Mouse (Mus musculus): Measurements from ENCODE around the gene 4930452B06Rik.
"Not testable (repeated sequence)": the region's sequence is repeated elsewhere in the genome, so short reads cannot be mapped to it uniquely, and the experiment has no call there.

The 4930452B06Rik gene

DNA sequence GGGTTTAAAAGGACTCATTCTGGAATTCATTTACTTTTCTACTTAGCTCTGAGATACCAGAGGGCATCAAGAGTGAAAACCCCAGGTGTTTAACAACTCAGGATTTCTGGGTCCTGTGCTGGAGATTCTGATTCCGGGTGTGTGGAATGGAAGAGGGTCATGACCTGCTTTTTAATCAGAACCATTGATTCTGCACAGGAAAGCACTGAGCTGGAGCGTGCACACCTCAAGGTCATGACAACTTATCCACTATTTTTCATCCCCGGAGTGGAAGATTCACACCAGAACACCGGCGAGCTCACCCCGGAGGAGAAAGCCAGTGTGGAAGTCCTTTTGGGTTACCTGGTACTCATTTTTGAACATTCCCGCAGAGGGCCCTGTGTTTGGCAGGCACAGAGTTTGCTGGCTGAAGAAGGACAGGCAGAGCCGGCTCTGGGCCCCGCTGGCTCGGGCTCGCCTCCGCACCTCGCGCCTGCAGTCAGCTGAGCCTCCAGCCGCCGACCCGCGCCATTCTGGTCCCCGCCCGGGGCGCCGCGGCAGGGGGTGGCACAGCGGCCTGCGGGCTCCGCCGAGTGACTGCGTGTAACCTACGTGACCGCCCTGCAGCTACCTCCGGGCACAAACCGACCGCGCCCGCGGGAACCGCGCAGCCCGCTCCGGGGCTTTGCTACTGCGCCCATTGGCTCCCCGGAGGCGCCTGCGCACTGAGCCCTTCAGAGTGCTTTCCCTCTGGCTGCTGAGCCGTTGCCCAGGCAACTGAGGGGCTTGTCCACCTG, at the start of gene 4930452B06Rik:
Gene 4930452B06Rik, minus strand, starts transcription at position 605 of the 776 bp plus-strand sequence.
- DNase-seq (ENCODE audit: low spot score in 2 of 2), result peak; percentile 3 to 37

- DNase-seq (ENCODE audit: low spot score in 2 of 2), result no peak
These were observed 46.6 kb upstream of the 4930452B06Rik start for GRCm38 (mm10) chr14:8712674-8713073.

DNA sequence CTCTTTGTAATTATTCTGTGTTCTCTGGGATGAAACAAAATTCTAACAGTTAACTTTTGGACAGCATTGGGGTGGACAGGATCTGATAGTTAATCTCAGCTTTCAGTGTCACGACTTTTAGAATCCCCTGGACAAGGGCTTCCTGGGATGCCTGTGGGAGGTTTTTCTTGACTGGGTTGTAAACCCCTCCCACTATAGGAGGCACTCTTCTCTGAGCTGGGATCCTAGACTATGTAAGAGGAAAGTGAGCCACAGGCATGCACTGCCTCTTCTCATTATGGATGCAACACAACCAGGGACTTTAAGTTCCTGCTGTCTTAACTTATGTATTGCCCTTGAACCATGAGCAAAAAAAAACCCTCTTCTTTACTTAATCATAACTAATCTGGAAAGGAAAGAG, 23.4 kb upstream of the 4930452B06Rik start:
- DNase-seq (ENCODE audit: low spot score in 2 of 2), result no peak

DNA sequence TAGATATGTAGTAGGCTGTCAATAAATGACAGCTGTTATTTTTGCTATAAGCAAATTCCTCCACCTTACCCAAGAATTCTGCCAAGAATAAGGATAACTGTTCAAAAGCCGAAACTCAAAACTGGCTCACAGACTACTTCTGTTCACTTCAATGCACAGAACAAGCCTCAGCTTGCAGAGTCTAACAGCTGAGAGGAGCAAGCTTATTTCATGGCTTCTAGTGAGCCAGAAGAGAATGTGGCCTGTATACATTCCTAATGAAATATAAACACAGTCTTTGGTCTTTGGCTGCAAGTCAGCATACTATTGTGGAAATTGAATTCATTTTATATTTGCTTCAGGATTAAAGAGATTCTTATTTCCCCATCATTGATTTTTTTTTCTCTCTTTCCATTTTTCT, 22.4 kb upstream of the 4930452B06Rik start:
- DNase-seq (ENCODE audit: low spot score in 2 of 2), result no peak

- DNase-seq (ENCODE audit: low spot score in 2 of 2), result no peak
These were observed 20.1 kb upstream of the 4930452B06Rik start for GRCm38 (mm10) chr14:8686185-8686584.

DNA sequence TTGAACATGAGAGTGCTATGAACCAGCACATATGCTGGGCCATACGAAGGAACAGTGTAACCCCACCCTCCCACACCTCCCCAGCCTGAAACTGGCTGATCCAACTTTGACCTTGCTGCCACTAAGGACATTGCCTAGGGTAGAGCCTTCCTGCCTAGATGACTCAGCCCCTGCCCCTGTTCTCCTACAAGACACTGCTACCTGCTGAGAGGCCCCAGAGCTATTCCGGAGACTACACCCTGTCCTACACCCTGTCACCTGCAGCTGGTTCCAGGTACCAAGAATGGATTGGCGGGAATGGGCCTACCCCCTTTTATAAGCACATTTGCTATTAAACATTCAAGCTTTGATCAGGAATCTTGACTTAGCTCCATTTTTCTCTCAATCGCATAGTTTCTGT, 13.9 kb upstream of the 4930452B06Rik start:
- DNase-seq (ENCODE audit: low spot score in 2 of 2), result no peak

- no peak for DNase-seq (ENCODE audit: low spot score in 2 of 2)
These were observed 5.7 kb downstream of the 4930452B06Rik start for GRCm38 (mm10) chr14:8660359-8660758.

GRCm38 (mm10) chr14:8641650-8642279, 24.3 kb downstream of the 4930452B06Rik start:
- no peak for DNase-seq (ENCODE audit: low spot score in 2 of 2)

GRCm38 (mm10) chr14:8632211-8632610, 33.8 kb downstream of the 4930452B06Rik start:
- DNase-seq (ENCODE audit: low spot score in 2 of 2), result no peak

DNA sequence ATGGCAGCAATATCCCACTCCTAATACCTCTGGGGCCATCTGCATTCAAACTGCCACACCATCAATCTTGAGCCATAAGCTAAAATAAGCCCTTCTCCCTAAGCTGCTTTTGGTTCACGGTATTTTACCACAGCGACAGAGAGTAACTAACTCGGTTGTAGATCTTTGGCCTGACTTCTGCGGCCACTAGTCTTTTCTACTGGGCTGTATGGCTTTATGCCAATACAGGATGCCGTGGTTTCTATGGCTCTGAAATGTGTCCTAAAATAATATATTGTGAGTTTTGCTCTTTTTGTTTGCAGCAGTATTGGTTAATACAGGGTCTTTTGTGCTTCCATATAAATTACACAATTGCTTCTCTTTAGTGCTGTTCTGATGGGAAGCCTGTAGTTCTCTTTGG, 37.6 kb downstream of the 4930452B06Rik start:
- DNase-seq (ENCODE audit: low spot score in 2 of 2), result no peak

GRCm38 (mm10) chr14:8627481-8627880, 38.6 kb downstream of the 4930452B06Rik start:
- DNase-seq (ENCODE audit: low spot score in 2 of 2), result no peak

DNA sequence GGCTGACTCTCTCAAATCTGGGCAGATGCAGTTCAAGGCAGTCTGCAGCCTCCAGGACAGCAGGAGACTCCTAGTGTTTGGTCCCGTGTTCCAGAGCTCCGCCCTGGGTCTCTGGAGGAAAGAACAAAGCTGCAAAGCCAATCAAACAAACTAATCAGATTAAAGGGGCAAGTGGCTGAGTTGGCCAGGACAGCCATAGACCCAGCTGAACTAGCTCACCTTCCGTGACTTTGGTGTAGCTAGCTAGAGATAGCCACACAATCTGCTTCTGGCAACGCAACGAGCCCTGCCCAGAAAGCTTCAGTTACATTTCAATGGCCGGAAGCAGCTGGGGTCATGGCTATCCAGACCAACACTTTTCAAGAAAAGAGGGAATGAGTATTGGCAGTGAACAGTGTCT, 44.9 kb downstream of the 4930452B06Rik start:
- DNase-seq (ENCODE audit: low spot score in 2 of 2), result no peak

GRCm38 (mm10) chr14:8620580-8620979, 45.5 kb downstream of the 4930452B06Rik start:
- DNase-seq (ENCODE audit: low spot score in 2 of 2), result no peak

DNA sequence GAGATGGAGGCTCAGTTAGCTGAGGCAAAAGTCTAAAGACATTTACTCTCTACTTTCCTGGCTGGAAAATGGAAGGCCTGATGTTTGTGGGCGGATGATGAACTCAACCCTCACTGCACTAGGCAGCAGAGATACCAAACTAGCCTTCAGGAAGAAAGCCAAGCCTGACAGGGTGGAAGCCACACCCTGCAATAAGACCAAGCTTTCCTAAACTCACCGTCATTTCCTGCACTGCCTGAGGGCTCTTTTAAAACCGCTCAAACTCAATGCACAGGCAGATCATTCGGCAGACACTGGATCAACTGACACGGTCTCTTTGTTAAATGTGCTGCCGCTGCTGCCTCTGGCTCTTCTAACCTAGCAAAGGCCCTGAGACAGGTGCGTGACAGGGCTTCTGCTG, 50.4 kb downstream of the 4930452B06Rik start:
- no peak for DNase-seq (ENCODE audit: low spot score in 2 of 2)

GRCm38 (mm10) chr14:8614430-8614829, 51.6 kb downstream of the 4930452B06Rik start:
- DNase-seq (ENCODE audit: low spot score in 2 of 2), result not testable (repeated sequence)

DNA sequence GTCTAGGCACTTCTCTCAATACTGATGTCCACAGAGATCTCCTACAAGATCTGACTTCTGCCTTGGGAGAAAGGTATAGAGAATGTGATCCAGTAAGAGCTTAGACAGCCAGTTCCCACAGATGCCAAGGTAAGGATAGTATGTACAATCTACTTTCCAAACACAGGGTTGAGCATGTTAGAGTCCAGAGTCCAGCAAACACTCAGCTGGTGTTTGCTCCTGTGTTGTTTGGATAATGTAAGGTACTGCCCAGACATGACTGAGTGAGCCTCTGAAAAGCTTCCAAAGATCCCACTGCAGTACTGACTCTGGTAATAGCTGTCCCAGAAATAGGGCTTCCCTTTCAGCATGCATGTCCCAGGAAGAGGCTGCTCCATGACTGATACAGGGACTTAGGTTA, 54.0 kb downstream of the 4930452B06Rik start:
- DNase-seq (ENCODE audit: low spot score in 2 of 2), result no peak

GRCm38 (mm10) chr14:8610108-8610507, 55.9 kb downstream of the 4930452B06Rik start:
- no peak for DNase-seq (ENCODE audit: low spot score in 2 of 2)

GRCm38 (mm10) chr14:8608559-8609171, 57.4 kb downstream of the 4930452B06Rik start:
- peak in 1 of 2 experiments; percentile 45 for DNase-seq (ENCODE audit: low spot score in 2 of 2)

- DNase-seq (ENCODE audit: low spot score in 2 of 2), result no peak
These were observed 61.1 kb downstream of the 4930452B06Rik start for GRCm38 (mm10) chr14:8604898-8605297.

DNA sequence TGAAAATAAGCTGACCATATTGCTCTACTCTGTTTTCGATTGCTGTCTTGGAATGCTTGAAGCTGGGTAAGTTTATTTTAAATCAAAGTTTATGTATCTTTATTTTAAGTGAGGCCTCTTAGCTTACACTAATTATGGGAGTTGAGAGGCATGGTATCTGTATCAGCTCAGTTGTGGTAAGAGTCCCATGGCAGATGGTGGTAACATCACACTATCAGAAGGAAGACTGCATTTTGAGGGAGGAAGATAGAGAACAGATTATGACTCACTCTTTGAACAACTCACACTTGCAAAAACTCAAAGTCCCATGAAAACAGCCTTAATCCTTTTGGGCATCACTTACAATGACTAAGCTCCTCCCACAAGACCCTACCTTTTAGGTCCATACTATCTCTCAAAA, 81.0 kb downstream of the 4930452B06Rik start:
- no peak for DNase-seq (ENCODE audit: low spot score in 2 of 2)

- DNase-seq (ENCODE audit: low spot score in 2 of 2), result not testable (repeated sequence)
These were observed 115.0 kb downstream of the 4930452B06Rik start for GRCm38 (mm10) chr14:8551006-8551405.

GRCm38 (mm10) chr14:8549108-8549507, 116.9 kb downstream of the 4930452B06Rik start:
- DNase-seq (ENCODE audit: low spot score in 2 of 2), result no peak

GRCm38 (mm10) chr14:8536024-8536423, 130.0 kb downstream of the 4930452B06Rik start:
- DNase-seq (ENCODE audit: low spot score in 2 of 2), result no peak

All from spleen, postnatal 10 days (tissue).